In genomic region chr2:131971098-131971497, GRCm38 (mm10) we compare ENCODE assay signal across 25 mouse cellular contexts. TPM values are rescaled to one million over a fixed set of nuclear protein-coding genes. Genes with fewer than 3 reads are reported as not detected.
DNase-seq lines count a peak whose midpoint lies in the region; ATAC-seq and TF ChIP-seq lines count a peak whose summit lies in the region.
"Had no signal": no experiment of that assay in that cellular context is flagged by ENCODE, and none has a peak within 500 bp of the region (broad histone marks: within the 10 kb centered on the region; RNA-seq: fewer than 3 reads in every experiment).

No protein-coding gene starts in this region.

- no peaks in the 10 kb centered on the region for H3K4me1 ChIP-seq in forebrain, postnatal 0 days (ENCODE audit: insufficient read depth)
- H3K4me1 ChIP-seq in forebrain, embryonic 14.5 days (ENCODE audit: control insufficient read depth, insufficient read depth, low read length) = no peaks in the 10 kb centered on the region
- H3K4me1 ChIP-seq: embryonic facial prominence, embryonic 10.5 days; embryonic facial prominence, embryonic 12.5 days; forebrain, embryonic 13.5 days had no signal

- no peak for TF ChIP-seq CTCF in forebrain, postnatal 0 days (IDR thresholded peaks at IDR 0.05; ENCODE audit: low read depth)

- H3K9ac ChIP-seq in forebrain, postnatal 0 days = no peak overlapping the region
- no peak overlapping the region for H3K9ac ChIP-seq in forebrain, embryonic 14.5 days (ENCODE audit: low read length)
- H3K9ac ChIP-seq: embryonic facial prominence, embryonic 12.5 days; forebrain, embryonic 13.5 days had no signal

- no peak for DNase-seq in forebrain, postnatal 0 days
- DNase-seq in forebrain, embryonic 14.5 days (ENCODE audit: low spot score) = no peak
- DNase-seq in left cerebral cortex, postnatal 14 days (ENCODE audit: low spot score in 2 of 2) = peak; percentile 2 to 41
- no peak for DNase-seq in left cerebral cortex, adult 9 months (ENCODE audit: low spot score in 2 of 2)
- DNase-seq in embryo, embryonic 10.5 days (ENCODE audit: low spot score) = no peak
- DNase-seq: adrenal gland, adult 8-10 months; adrenal gland, postnatal 14 days; adrenal gland, postnatal 36 days; B cell, adult 2 months; cerebellum, adult 11 months; cerebellum, adult 18-20 months; cerebellum, adult 8-10 months; cerebellum, adult 9-11 months; cerebellum, postnatal 14 days; cerebellum, postnatal 36 days had no signal

- no peak overlapping the region for H3K4me3 ChIP-seq in forebrain, postnatal 0 days (ENCODE audit: low read depth, low read length)
- H3K4me3 ChIP-seq in forebrain, embryonic 14.5 days (ENCODE audit: low read depth, low read length) = no peak overlapping the region
- H3K4me3 ChIP-seq: embryonic facial prominence, embryonic 10.5 days; embryonic facial prominence, embryonic 12.5 days; forebrain, embryonic 13.5 days had no signal

- no peak overlapping the region for H3K4me2 ChIP-seq in forebrain, postnatal 0 days (ENCODE audit: low read depth)
- no peak overlapping the region for H3K4me2 ChIP-seq in forebrain, embryonic 14.5 days (ENCODE audit: low read length)
- H3K4me2 ChIP-seq: embryonic facial prominence, embryonic 12.5 days; forebrain, embryonic 13.5 days had no signal

- peak; percentile 27; the same call in 1 of the 2 replicates for ATAC-seq in forebrain, postnatal 0 days
- ATAC-seq in forebrain, embryonic 14.5 days = no peak
- ATAC-seq: activated CD4-positive, CD25-positive, alpha-beta regulatory T cell, adult 4 months; CD4-positive, CD25-positive, alpha-beta regulatory T cell, adult 4 months; forebrain, embryonic 13.5 days; forebrain, embryonic 16.5 days; Patski had no signal

- intact Hi-C loops in left cerebral cortex, postnatal 14 days (cut with DNase I) = no loop called here

- H3K27me3 ChIP-seq in forebrain, postnatal 0 days (ENCODE audit: insufficient read depth, low read length) = no peaks in the 10 kb centered on the region
- H3K27me3 ChIP-seq in forebrain, embryonic 14.5 days (replicated peaks; ENCODE audit: control insufficient read depth, insufficient read depth, low read length) = no peaks in the 10 kb centered on the region
- H3K27me3 ChIP-seq: CH12.LX; embryonic facial prominence, embryonic 12.5 days; forebrain, embryonic 13.5 days; Patski had no signal

- 68% methylated on average over 4 of the region's 4 CpGs for WGBS in forebrain, postnatal 0 days
- 81% methylated on average over 4 of the region's 4 CpGs for WGBS in forebrain, embryonic 14.5 days

- no peaks in the 10 kb centered on the region for H3K9me3 ChIP-seq in forebrain, postnatal 0 days (ENCODE audit: low read length)
- no peaks in the 10 kb centered on the region for H3K9me3 ChIP-seq in forebrain, embryonic 14.5 days (replicated peaks; ENCODE audit: control insufficient read depth, low read length)
- H3K9me3 ChIP-seq: embryonic facial prominence, embryonic 10.5 days; embryonic facial prominence, embryonic 12.5 days; forebrain, embryonic 13.5 days; G1E had no signal

- no peak overlapping the region for H3K27ac ChIP-seq in forebrain, postnatal 0 days (ENCODE audit: low read depth, low read length)
- no peak overlapping the region for H3K27ac ChIP-seq in forebrain, embryonic 14.5 days (ENCODE audit: low read depth, low read length)
- H3K27ac ChIP-seq: embryonic facial prominence, embryonic 10.5 days; embryonic facial prominence, embryonic 12.5 days; forebrain, embryonic 13.5 days had no signal

- H3K36me3 ChIP-seq in forebrain, postnatal 0 days (ENCODE audit: insufficient read depth) = no peaks in the 10 kb centered on the region
- H3K36me3 ChIP-seq in forebrain, embryonic 14.5 days (ENCODE audit: control insufficient read depth, insufficient read depth, low read length) = no peaks in the 10 kb centered on the region
- H3K36me3 ChIP-seq: embryonic facial prominence, embryonic 10.5 days; embryonic facial prominence, embryonic 12.5 days; G1E had no signal

RNA-seq across cellular contexts. Expression of gene Prnd, which starts 20.4 kb away (rescaled TPM):
- total RNA-seq in forebrain, postnatal 0 days (2014; rRNA removed) = 3.5 and 4.4 TPM in 2 replicates
- polyA plus RNA-seq in forebrain, postnatal 0 days (2015; fragmentation: Nextera tagmentation; extraction: Ambion mirVana) = 6.0 and 6.2 TPM in 2 replicates
- 13.6 and 14.1 TPM in 2 replicates for polyA plus RNA-seq in forebrain, embryonic 14.5 days (2014; fragmentation: Nextera tagmentation; extraction: Ambion mirVana)
- 1 to 10 TPM; 2.4 to 2.7 TPM for total RNA-seq in left cerebral cortex, postnatal 14 days (2021)
- total RNA-seq: common myeloid progenitor, adult 5-6 weeks had no signal
- polyA plus RNA-seq: G1E had no signal

RNA-seq across cellular contexts. Expression of gene Rassf2, which starts 59.0 kb away (rescaled TPM):
- 32.8 and 33.5 TPM in 2 replicates for total RNA-seq in forebrain, postnatal 0 days (2014; rRNA removed)
- polyA plus RNA-seq in forebrain, postnatal 0 days (2015; fragmentation: Nextera tagmentation; extraction: Ambion mirVana) = 15.3 and 19.4 TPM in 2 replicates
- 17.9 and 20.3 TPM in 2 replicates for polyA plus RNA-seq in forebrain, embryonic 14.5 days (2014; fragmentation: Nextera tagmentation; extraction: Ambion mirVana)
- total RNA-seq in left cerebral cortex, postnatal 14 days (2021) = 10 to 100 TPM; 32.6 to 34.5 TPM

Comparison
In these comparisons a context has a peak if more than half of its experiments do, and no peak if none do; other contexts are left out.
1. DNase-seq: peak in left cerebral cortex, postnatal 14 days (2 of 2); none in forebrain, postnatal 0 days (single experiment), forebrain, embryonic 14.5 days (single experiment), left cerebral cortex, adult 9 months (0 of 2) and embryo, embryonic 10.5 days (single experiment).